Mouse (Mus musculus) embryonic facial prominence, embryonic 11.5 days (tissue): Measurements from ENCODE around the gene Tubgcp3. TPM values are rescaled to one million over a fixed set of nuclear protein-coding genes. Genes with fewer than 3 reads are reported as not detected.
"Not testable (repeated sequence)": the region's sequence is repeated elsewhere in the genome, so short reads cannot be mapped to it uniquely, and the experiment has no call there.

Source experiments
- ATAC-seq: fragments of 200-750 bp; cut with Nextera tagmentation; replicated peaks from 2 replicates; pipeline ENCODE4 v1.8.0; 2017; ENCODE audit warnings: low read depth; ENCODE audit not compliant: insufficient number of reproducible peaks, low FRiP score, low TSS enrichment
- DNase-seq: peaks from one replicate; pipeline ENCODE4 v3.0.0-alpha.2; 2015; ENCODE audit warnings: low spot score
- H3K27ac ChIP-seq: fragments of 300-500 bp; sonication (generic); replicated peaks from 2 replicates; pipeline ENCODE4 v1.5.1; 2014; ENCODE audit warnings: mild to moderate bottlenecking, low read depth, low read length, control low read depth
- H3K27me3 ChIP-seq: fragments of 300-500 bp; sonication (generic); 2 replicates; pipeline ENCODE4 v1.6.1; 2014; ENCODE audit warnings: mild to moderate bottlenecking, low read length, moderate library complexity, mixed read lengths; ENCODE audit not compliant: control insufficient read depth, insufficient read depth
- H3K36me3 ChIP-seq: fragments of 300-500 bp; sonication (generic); replicated peaks from 2 replicates; pipeline ENCODE4 v1.6.1; 2014; ENCODE audit warnings: low read depth, mild to moderate bottlenecking, low read length, moderate library complexity, mixed read lengths; ENCODE audit not compliant: control insufficient read depth, insufficient read depth
- H3K4me1 ChIP-seq: fragments of 300-500 bp; sonication (generic); 2 replicates; pipeline ENCODE4 v1.6.1; 2014; ENCODE audit warnings: low read length, mixed read lengths; ENCODE audit not compliant: control insufficient read depth, insufficient read depth
- H3K4me2 ChIP-seq: fragments of 300-500 bp; sonication (generic); 2 replicates; pipeline ENCODE4 v1.6.1; 2014; ENCODE audit warnings: low read depth, mild to moderate bottlenecking, control low read depth, low read length, moderate library complexity
- H3K4me3 ChIP-seq: fragments of 300-500 bp; sonication (generic); 2 replicates; pipeline ENCODE4 v1.5.1; 2014; ENCODE audit warnings: low read depth, low read length, control low read depth
- H3K9ac ChIP-seq: fragments of 300-500 bp; sonication (generic); replicated peaks from 2 replicates; pipeline ENCODE4 v1.6.1; 2014; ENCODE audit warnings: mild to moderate bottlenecking, control low read depth, low read length
- H3K9me3 ChIP-seq: fragments of 300-500 bp; sonication (generic); replicated peaks from 2 replicates; pipeline ENCODE4 v1.6.1; 2016; ENCODE audit warnings: mild to moderate bottlenecking, low read length, inconsistent platforms, mixed read lengths; ENCODE audit not compliant: control insufficient read depth
- WGBS: fragments of 180-500 bp; shearing (Covaris S2); extraction: QIAGEN DNeasy Blood & Tissue Kit; methylation state at CpG from one replicate; pipeline ENCODE4 v1.1.7; 2014; 5-methylcytosine and 5-hydroxymethylcytosine counted together
- polyA plus RNA-seq: library from polyadenylated mRNA; unstranded; fragments of >200 nt; fragmentation: Nextera tagmentation; extraction: Ambion mirVana; gene quantifications from 2 replicates; pipeline ENCODE4 v1.2.1, GENCODE M21; 2014

The Tubgcp3 gene
- polyA plus RNA-seq, 1 experiment from 2014 or later, result 56.6 TPM

DNA sequence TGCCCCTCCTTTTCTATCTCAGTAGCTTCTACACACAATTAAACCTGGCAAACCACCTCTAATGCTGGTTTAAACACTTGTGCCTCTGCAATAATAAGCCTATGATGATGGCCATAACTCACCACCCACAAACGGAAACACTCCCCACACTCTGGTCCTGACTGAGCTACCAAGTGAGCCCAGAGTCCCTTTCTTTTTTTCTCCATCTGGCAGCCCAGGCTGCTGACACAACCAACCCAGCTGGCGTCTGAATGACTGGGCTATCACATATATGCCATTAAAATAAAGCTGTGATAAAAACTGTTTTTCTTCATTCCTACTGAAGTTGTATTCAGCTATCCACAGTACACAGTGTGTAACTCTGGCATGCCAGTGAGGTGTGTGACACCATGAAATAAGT is 36.7 kb downstream of the Tubgcp3 start:
- peaks cover 6% of the 10 kb centered on the region for H3K36me3 ChIP-seq
- no peaks in the 10 kb centered on the region for H3K9me3 ChIP-seq
- DNase-seq (no peak), ATAC-seq (no peak)
- no peak overlapping the region for H3K4me3 ChIP-seq
- no peak overlapping the region for H3K9ac ChIP-seq
- 83% methylated on average over 2 of the region's 2 CpGs for WGBS
- no peaks in the 10 kb centered on the region for H3K27me3 ChIP-seq
- H3K4me2 ChIP-seq, result no peak overlapping the region
- no peak overlapping the region for H3K27ac ChIP-seq
- no peaks in the 10 kb centered on the region for H3K4me1 ChIP-seq

DNA sequence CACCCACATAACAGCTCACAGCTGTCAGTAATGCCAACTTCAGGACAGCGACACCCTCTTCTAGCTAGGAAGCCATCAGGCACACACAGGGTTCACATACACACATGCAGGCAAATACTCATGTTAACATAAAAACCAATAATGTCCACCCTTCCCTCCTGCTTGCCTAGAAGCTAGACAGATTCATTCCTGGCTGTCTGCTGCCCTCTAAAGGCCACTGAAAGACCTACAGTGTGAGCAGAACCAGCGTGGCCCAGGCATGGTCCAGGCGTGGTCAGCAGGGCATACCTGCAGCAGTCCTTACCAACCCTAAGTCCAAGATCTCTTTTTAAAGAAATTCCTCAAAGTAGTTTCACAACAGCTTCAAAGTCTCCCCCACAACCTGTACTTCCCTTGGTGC is 43.0 kb downstream of the Tubgcp3 start:
- H3K4me1 ChIP-seq, result no peaks in the 10 kb centered on the region
- WGBS, result 51% methylated on average over 3 of the region's 3 CpGs
- no peaks in the 10 kb centered on the region for H3K27me3 ChIP-seq
- no peak overlapping the region for H3K27ac ChIP-seq
- no peak overlapping the region for H3K4me2 ChIP-seq
- H3K9me3 ChIP-seq, result no peaks in the 10 kb centered on the region
- ATAC-seq (no peak), DNase-seq (peak; percentile 70)
- peaks cover 4% of the 10 kb centered on the region; the same call in 1 of the 2 replicates for H3K36me3 ChIP-seq
- H3K9ac ChIP-seq, result no peak overlapping the region
- no peak overlapping the region for H3K4me3 ChIP-seq

DNA sequence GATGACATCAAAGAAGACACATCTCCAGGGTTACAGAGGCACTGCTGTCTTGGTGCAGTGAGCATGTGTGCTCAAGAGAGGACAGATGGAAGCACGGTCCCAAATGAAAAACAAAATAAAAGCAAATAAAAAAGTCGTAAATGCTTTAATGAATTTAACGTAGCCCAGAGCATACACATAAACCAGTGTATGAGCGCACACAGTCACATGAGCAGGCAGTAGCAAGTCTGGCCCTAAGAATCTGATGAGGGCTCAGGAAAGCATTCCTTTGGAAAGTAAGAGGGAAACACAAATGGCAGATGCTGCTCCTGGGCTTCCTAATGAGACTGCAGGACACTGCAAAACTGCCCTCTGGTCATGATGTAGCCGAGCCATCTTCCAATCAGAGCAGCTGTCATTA is 46.2 kb downstream of the Tubgcp3 start:
- no peaks in the 10 kb centered on the region for H3K4me1 ChIP-seq
- no peak overlapping the region for H3K27ac ChIP-seq
- DNase-seq, result no peak
- H3K9ac ChIP-seq, result no peak overlapping the region
- no peak for ATAC-seq
- H3K4me2 ChIP-seq, result no peak overlapping the region
- 81% methylated on average over 5 of the region's 5 CpGs for WGBS
- H3K27me3 ChIP-seq, result no peaks in the 10 kb centered on the region
- peaks cover 5% of the 10 kb centered on the region for H3K36me3 ChIP-seq
- no peak overlapping the region for H3K4me3 ChIP-seq
- H3K9me3 ChIP-seq, result no peaks in the 10 kb centered on the region

DNA sequence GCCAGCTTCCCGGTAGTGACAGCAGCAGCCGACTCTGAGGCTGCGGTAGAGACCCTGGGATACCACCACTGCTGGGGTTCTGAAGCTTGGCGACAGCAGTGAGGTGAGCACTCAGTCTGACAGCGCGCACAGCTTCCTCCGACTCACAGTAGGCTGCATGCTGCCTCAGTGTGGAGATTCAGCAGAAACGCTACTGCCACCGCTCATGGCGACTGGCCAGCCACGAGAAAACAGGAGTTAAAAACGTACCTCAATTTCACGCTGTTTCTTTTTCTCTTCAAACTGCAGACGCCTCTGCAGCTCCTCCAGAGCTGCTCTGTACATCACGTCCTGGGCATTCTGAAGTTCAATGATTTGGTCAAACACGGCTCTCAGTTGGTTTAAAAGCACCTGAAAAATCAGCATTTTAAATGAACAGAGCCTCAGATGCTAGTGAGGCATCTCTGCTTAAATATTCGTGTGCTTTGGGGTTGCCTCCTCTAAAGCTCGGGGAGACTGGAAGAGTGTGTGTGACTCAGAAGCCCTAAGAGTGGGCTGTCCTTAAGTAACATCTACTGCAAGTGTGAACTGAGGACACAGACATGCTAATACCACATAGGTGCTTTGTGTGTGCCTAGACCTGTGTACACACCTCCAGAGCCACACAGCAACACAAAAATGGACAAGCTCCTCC is 50.4 kb downstream of the Tubgcp3 start:
- H3K4me2 ChIP-seq, result no peak overlapping the region
- H3K36me3 ChIP-seq, result peaks cover 2% of the 10 kb centered on the region
- no peak overlapping the region for H3K9ac ChIP-seq
- H3K27me3 ChIP-seq, result no peaks in the 10 kb centered on the region
- 91% methylated on average over 18 of the region's 18 CpGs for WGBS
- H3K9me3 ChIP-seq, result no peaks in the 10 kb centered on the region
- H3K4me1 ChIP-seq, result no peaks in the 10 kb centered on the region
- H3K4me3 ChIP-seq, result no peak overlapping the region
- ATAC-seq (no peak), DNase-seq (no peak)
- no peak overlapping the region for H3K27ac ChIP-seq

DNA sequence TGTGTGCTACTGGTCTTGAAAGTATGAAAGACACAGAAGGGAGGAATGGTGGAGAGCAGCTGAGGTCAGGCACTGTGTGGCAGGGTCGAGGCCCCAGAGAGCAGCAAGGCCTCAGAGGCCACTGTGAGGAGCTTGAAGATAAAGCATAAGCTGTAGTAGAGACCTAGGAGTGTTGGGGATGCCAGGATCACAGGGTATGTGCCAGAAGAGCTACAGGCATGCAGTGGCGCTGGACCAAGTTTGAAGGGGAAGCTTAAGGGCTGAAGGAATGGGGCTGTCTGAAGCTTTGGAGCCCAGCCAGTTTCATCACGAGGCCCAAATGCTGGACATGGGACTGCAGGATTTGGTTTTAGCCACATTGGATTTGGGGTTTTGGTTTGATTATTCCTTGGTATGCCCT is 54.7 kb downstream of the Tubgcp3 start:
- DNase-seq, H3K9me3 ChIP-seq, H3K27me3 ChIP-seq, H3K4me1 ChIP-seq, ATAC-seq, H3K9ac ChIP-seq, H3K36me3 ChIP-seq, H3K4me3 ChIP-seq, H3K4me2 ChIP-seq, H3K27ac ChIP-seq: not testable (repeated sequence)
- WGBS, result 94% methylated on average over 3 of the region's 3 CpGs

DNA sequence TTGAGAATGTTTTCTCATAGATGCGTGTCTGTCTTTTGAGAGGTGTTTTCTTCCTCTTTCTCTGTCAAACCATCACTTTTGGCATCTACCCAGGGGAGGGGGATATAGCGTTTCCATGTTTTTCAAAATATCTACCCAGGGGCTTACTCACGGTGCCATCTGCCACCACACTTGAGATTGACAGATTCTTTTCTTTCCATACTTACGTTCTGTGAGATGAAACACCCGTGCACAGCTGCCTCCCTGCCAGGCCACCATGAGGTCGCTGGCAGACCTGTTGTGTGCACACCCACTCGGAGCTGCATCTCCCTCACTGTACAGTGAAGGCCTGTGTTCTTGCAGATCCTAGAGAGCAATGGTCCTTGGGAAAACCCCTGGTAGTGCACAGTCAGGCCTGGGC is 58.8 kb downstream of the Tubgcp3 start:
- no peak overlapping the region for H3K9ac ChIP-seq
- H3K4me2 ChIP-seq, result no peak overlapping the region
- no peaks in the 10 kb centered on the region for H3K4me1 ChIP-seq
- no peaks in the 10 kb centered on the region for H3K36me3 ChIP-seq
- no peaks in the 10 kb centered on the region for H3K9me3 ChIP-seq
- 85% methylated on average over 7 of the region's 7 CpGs for WGBS
- H3K27ac ChIP-seq, result no peak overlapping the region
- ATAC-seq (no peak), DNase-seq (no peak)
- no peak overlapping the region for H3K4me3 ChIP-seq
- no peaks in the 10 kb centered on the region for H3K27me3 ChIP-seq

DNA sequence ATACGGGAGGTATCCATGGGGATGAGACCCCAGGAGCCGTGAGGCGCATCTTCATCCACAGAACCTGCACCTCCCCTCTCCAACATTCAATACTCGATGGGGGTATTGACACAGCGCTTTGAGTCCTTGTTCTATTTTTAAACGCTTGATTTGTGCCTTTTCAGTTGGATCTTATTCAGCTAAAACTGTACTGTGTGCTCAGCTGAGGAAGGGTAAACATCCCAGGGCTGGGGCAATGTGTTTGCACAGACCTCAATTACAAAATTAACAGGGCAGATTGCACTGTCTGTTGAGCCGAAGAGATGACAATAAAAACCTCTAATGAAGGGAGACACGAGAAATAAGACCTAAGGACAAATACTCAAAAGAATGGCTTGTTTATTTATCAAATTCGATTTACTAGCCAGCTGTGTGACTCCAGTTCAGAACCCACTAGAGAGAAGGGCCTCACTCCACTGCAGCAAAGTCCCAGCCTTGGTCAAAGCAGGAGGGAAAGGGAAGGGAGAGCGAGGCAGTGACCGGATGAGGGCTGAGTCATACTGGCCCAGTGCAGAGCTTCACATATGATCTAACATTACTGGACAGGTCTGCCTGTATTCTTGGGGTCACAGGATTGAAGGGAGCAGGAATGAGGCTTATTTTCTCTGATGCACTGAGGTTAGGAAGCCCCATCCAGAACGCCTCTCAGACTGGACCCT is 62.1 kb downstream of the Tubgcp3 start:
- H3K4me3 ChIP-seq, result no peak overlapping the region
- H3K36me3 ChIP-seq, result no peaks in the 10 kb centered on the region
- H3K27ac ChIP-seq, result no peak overlapping the region
- no peaks in the 10 kb centered on the region for H3K9me3 ChIP-seq
- 70% methylated on average over 12 of the region's 12 CpGs for WGBS
- no peak for ATAC-seq
- DNase-seq, result no peak
- H3K27me3 ChIP-seq, result no peaks in the 10 kb centered on the region
- no peaks in the 10 kb centered on the region for H3K4me1 ChIP-seq
- H3K4me2 ChIP-seq, result no peak overlapping the region
- H3K9ac ChIP-seq, result no peak overlapping the region

DNA sequence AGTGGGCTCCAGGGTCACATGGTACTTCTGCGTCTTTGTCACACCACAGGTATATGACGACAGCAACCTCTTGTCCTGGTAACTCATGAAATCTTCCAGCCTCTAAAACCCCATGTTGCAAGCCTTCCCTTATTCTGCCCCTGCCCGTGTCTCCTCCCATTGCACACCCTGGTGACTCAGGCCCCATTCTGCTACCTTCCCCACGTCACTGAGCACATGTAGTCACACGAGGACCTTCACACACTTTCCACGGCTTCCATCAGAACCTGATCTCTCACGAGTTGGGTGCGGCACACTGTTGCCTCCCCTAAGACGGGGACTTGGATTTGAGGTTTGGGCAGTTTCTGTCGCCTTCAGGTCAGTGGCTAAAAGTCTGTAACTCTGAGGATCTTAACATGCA is 63.2 kb downstream of the Tubgcp3 start:
- ATAC-seq (no peak), DNase-seq (no peak)
- H3K9me3 ChIP-seq, result no peaks in the 10 kb centered on the region
- no peak overlapping the region for H3K4me3 ChIP-seq
- no peak overlapping the region for H3K4me2 ChIP-seq
- H3K36me3 ChIP-seq, result no peaks in the 10 kb centered on the region
- 79% methylated on average over 10 of the region's 10 CpGs for WGBS
- no peaks in the 10 kb centered on the region for H3K4me1 ChIP-seq
- no peak overlapping the region for H3K9ac ChIP-seq
- no peaks in the 10 kb centered on the region for H3K27me3 ChIP-seq
- H3K27ac ChIP-seq, result no peak overlapping the region
